Mouse (Mus musculus) 416B (cell line): Measurements from ENCODE around the gene Fcho2.
A peak's percentile ranks its signal among the peaks of the same experiment; 100 is the strongest.

Experiments used
- DNase-seq: peaks from one replicate; pipeline ENCODE4 v3.0.0; 2011; ENCODE audit warnings: low read depth

The Fcho2 gene

GRCm38 (mm10) chr13:98809087-98809486 is 6.2 kb downstream of the Fcho2 start:
- DNase-seq, result no peak

- no peak for DNase-seq
Measured at GRCm38 (mm10) chr13:98804480-98804879, 10.8 kb downstream of the Fcho2 start.

- peak; percentile 84 for DNase-seq
Measured at GRCm38 (mm10) chr13:98803699-98804098, 11.6 kb downstream of the Fcho2 start.

GRCm38 (mm10) chr13:98802957-98803356 is 12.3 kb downstream of the Fcho2 start:
- DNase-seq, result peak; percentile 53

GRCm38 (mm10) chr13:98795511-98795910 is 19.7 kb downstream of the Fcho2 start:
- DNase-seq, result no peak

GRCm38 (mm10) chr13:98792864-98793263 is 22.4 kb downstream of the Fcho2 start:
- no peak for DNase-seq

DNA sequence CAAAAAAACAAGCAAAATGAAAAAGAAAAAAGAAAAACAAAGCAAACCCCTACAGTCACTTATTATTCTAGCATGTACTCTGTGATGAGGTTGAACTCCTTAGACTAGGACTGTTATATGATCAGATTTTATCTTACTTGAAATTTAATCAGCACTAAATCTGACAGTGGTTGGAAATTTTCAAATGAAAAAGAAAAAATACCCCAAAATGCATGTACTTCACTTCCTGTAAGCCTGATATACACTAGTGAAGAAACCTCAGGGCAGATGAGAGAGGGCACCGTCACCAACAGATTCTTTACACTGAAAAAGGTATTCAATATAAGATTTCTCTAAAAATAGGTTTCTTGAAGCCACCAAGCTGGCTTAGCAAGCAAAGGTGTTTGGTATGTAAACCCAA is 23.6 kb downstream of the Fcho2 start:
- no peak for DNase-seq

- DNase-seq, result no peak
Measured at GRCm38 (mm10) chr13:98786970-98787685, 28.1 kb downstream of the Fcho2 start.

- no peak for DNase-seq
Measured at GRCm38 (mm10) chr13:98777959-98778358, 37.3 kb downstream of the Fcho2 start.

- DNase-seq, result no peak
Measured at GRCm38 (mm10) chr13:98771484-98771883, 43.8 kb downstream of the Fcho2 start.

DNA sequence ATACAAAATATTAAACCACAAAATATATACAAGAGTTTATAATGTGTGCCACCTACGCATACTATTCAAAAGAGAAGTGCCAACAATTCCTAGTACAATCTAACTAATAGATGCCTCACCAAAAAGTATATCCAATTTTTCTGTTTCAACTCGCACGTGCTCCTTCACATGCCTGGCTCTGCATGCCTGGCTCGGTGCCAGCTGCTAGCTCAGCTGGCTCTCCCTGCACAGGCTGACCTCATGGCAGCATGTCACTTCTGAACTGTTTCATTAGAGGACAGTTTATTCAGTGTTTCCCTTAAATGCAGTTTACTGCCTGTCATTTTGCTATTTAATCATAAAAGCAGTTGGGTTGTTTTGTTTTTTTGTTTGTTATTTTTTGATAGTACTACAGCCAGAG is 46.9 kb downstream of the Fcho2 start:
- peak; percentile 79 for DNase-seq

GRCm38 (mm10) chr13:98761771-98762170 is 53.5 kb downstream of the Fcho2 start:
- no peak for DNase-seq

GRCm38 (mm10) chr13:98755886-98756285 is 59.4 kb downstream of the Fcho2 start:
- DNase-seq, result peak; percentile 55

DNA sequence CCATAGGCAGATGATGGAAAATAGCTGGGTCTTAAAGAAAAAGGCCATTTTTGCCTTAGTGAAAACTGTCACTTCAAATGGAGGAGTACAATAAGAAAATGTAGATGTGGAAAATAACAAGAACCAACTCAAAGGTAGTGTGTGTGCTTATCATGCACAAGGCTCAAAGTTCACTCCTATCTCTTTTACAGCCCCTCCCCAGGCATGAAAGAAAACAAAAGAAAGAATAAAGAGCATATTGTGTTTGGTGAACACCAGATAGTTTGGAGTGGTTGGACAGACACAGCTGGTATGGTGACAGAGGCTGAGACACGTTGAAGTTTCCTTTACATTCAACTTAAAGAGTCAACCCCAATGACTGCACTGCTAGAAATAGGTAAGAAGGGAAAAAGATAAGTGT is 70.6 kb downstream of the Fcho2 start:
- no peak for DNase-seq

DNA sequence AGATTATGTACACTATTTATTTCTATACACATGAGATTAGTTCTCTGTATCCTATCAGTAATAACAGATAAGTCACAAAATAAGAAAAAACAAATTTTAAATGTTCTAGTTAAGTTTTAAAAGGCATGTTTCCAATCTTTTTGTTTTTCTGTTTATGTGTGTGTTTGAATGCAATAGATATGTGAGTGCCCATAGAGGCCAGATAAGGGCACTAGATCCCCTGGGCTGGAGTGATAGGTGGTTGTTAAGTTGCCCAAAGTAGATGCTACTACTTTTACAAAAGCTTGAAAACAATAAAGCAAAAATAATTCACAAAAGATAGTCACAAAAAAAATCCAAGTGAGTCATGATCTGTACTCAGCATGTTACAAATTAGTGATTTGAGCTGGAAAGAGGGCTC is 71.4 kb downstream of the Fcho2 start:
- no peak for DNase-seq

- no peak for DNase-seq
Measured at GRCm38 (mm10) chr13:98743214-98743613, 72.0 kb downstream of the Fcho2 start.

DNA sequence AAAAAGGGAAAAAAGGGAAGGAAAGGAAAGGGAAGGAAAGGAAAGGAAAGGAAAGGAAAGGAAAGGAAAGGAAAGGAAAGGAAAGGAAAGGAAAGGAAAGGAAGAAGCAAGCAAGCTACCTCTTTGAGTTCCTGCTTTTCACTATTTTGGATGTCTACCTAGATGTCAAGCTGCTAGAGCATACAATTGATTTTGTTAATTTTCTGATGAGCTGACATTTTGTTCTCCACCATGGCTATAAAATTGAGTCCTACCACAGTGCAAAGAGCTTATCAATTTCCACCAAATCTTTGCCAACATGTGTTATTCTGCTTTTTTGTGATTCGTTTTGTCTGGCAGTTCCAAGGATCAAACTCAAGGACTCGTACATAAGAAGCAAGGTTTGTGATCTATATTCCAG is 77.0 kb downstream of the Fcho2 start:
- peak; percentile 23 for DNase-seq

DNA sequence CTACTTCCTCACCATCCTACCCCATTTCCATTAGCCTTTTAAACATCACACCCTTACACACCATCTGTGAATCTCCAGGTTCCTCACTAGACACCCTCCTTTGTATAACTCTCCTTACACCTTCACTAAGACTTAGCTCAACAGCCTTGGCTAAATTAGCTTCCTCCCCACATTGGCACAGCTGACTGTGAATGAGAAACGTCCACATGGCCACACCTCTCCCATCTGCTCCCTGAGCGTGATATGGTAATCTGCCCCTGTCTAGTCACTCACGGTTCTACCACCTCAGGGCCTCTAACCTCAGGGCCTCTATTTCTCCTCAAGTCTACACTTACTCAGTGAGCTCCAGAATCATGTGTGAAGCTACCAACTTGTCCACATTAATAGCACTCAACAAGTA is 82.0 kb downstream of the Fcho2 start:
- DNase-seq, result no peak

DNA sequence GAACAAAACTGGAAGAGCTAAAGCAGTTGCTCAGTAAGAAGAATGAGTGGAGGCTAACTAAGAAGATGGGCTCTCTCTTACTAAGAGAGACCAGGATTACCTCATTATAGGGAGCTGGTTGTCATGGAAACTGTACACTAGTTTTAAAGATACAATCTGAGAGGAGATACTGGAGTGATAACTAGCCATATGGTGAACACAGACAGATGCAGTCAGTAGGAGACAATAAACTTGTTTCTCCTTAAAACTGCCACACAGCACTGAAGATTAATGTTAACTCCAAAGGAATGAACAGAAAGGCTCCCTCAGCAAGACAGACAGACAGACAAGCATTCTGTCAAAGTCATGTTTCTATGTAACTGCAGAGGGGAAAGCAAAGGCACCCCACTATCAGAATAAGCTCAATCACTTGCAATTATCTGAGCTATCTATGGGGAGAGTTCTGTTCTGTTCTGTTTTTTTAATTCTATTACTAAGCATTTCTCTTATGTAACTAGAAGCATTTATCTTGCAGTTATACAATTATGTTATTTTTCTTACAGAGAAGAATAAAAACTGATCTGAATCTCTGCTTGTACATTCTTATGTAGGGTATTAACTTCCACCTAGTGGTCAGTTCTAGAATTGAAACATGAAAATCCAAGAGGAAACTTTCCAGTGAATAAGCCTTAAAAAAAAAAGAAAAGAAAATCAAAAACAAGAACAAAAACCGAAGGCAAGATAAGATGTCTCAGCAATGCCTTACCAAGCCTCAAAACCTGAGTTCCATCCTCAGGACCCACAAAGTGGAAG is 85.8 kb downstream of the Fcho2 start:
- peak; percentile 38 for DNase-seq

DNA sequence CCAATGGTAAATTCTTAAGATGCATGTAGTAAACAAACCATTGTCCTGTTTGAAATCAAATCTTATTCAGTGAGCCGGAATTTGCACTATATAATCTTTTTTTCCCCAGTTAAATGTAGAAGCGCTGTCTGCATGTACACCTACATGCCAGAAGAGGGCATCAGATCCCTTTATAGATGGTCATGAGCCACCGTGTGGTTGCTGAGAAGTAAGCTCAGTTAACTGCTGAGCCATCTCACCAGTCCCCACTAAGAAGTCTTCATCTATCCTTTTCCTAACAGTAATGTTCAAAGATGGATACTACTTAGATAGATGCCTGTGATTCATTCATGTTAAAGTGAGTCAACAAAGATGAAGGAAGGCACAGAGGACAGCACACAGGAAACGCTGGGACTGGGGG is 88.8 kb downstream of the Fcho2 start:
- DNase-seq, result peak; percentile 69

DNA sequence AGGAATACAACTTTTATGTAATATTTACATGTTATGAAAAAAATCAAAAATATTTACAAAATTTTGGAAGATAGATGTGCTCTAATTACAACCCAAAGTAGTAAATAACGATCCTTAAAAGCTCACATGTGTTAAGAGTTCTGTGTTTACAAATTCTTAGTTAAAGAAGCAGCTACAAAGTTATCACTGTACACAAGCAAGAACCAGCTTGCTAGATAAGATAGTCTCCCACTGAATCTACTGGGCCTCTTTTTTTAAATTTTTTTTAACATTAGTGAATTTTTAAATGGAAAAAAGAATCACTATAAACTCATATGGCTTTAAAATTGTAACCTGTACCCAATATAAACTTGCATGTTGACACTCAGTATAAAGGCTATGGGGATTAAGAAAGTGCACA is 91.8 kb downstream of the Fcho2 start:
- DNase-seq, result no peak

GRCm38 (mm10) chr13:98722296-98722695 is 93.0 kb downstream of the Fcho2 start:
- peak; percentile 60 for DNase-seq

- no peak for DNase-seq
Measured at GRCm38 (mm10) chr13:98716176-98716575, 99.1 kb downstream of the Fcho2 start.
